Mouse (Mus musculus): Measurements from ENCODE around the gene Cd36.

The Cd36 gene

GRCm38 (mm10) chr5:17857871-17858270 is 30.7 kb downstream of the Cd36 start:
- DNase-seq = no peak

GRCm38 (mm10) chr5:17857262-17857661 is 31.3 kb downstream of the Cd36 start:
- no peak for DNase-seq

- DNase-seq = no peak
Measured at GRCm38 (mm10) chr5:17854127-17854923, 34.3 kb downstream of the Cd36 start.

GRCm38 (mm10) chr5:17850582-17850981 is 38.0 kb downstream of the Cd36 start:
- DNase-seq = no peak

GRCm38 (mm10) chr5:17849582-17849981 is 39.0 kb downstream of the Cd36 start:
- no peak for DNase-seq

- DNase-seq = no peak
Measured at GRCm38 (mm10) chr5:17848733-17849132, 39.9 kb downstream of the Cd36 start.

- no peak for DNase-seq
Measured at GRCm38 (mm10) chr5:17848267-17848666, 40.3 kb downstream of the Cd36 start.

GRCm38 (mm10) chr5:17843921-17844320 is 44.7 kb downstream of the Cd36 start:
- no peak for DNase-seq

- DNase-seq = no peak
Measured at GRCm38 (mm10) chr5:17843316-17843715, 45.3 kb downstream of the Cd36 start.

- no peak for DNase-seq
Measured at GRCm38 (mm10) chr5:17842111-17842729, 46.4 kb downstream of the Cd36 start.

- no peak for DNase-seq
Measured at GRCm38 (mm10) chr5:17839549-17839948, 49.1 kb downstream of the Cd36 start.

GRCm38 (mm10) chr5:17836408-17836807 is 52.2 kb downstream of the Cd36 start:
- no peak for DNase-seq

- no peak for DNase-seq
Measured at GRCm38 (mm10) chr5:17835302-17836097, 53.1 kb downstream of the Cd36 start.

GRCm38 (mm10) chr5:17833797-17834196 is 54.8 kb downstream of the Cd36 start:
- no peak for DNase-seq

- no peak for DNase-seq
Measured at GRCm38 (mm10) chr5:17830536-17830935, 58.1 kb downstream of the Cd36 start.

GRCm38 (mm10) chr5:17828713-17829544 is 59.7 kb downstream of the Cd36 start:
- DNase-seq = no peak

- DNase-seq = no peak
Measured at GRCm38 (mm10) chr5:17821395-17821794, 67.2 kb downstream of the Cd36 start.

GRCm38 (mm10) chr5:17820239-17820999 is 68.2 kb downstream of the Cd36 start:
- DNase-seq = no peak

- DNase-seq = peak; percentile 43
Measured at GRCm38 (mm10) chr5:17816170-17816569, 72.4 kb downstream of the Cd36 start.

- DNase-seq = no peak
Measured at GRCm38 (mm10) chr5:17810336-17810735, 78.3 kb downstream of the Cd36 start.

- DNase-seq = no peak
Measured at GRCm38 (mm10) chr5:17806774-17807377, 81.7 kb downstream of the Cd36 start.

All from retina, postnatal 1 day (tissue).